Mouse (Mus musculus): ENCODE measurements around the gene Pard3. TPM values are rescaled to one million over a fixed set of nuclear protein-coding genes. Genes with fewer than 3 reads are reported as not detected.
A peak's percentile ranks its signal among the peaks of the same experiment; 100 is the strongest.

Gene Pard3
- polyA plus RNA-seq, 1 experiment from 2014 or later = 25.2 TPM

- no peaks in the 10 kb centered on the region for H3K27me3 ChIP-seq (ENCODE audit: insufficient read depth, poor library complexity, severe bottlenecking)
- H3K9me3 ChIP-seq = no peaks in the 10 kb centered on the region
- H3K27ac ChIP-seq = no peak overlapping the region
- WGBS = 92% methylated on average over 4 of the region's 4 CpGs
- peaks cover 8% of the 10 kb centered on the region; the same call in 1 of the 2 replicates for H3K4me1 ChIP-seq
- no peak overlapping the region for H3K4me3 ChIP-seq
- DNase-seq (ENCODE audit: low spot score) = no peak
- no peaks in the 10 kb centered on the region for H3K36me3 ChIP-seq
These were observed 508.8 kb downstream of the Pard3 start for GRCm38 (mm10) chr8:127572493-127572892.

- 82% methylated on average over 4 of the region's 4 CpGs for WGBS
- no peaks in the 10 kb centered on the region for H3K9me3 ChIP-seq
- no peak for DNase-seq (ENCODE audit: low spot score)
These were observed 513.0 kb downstream of the Pard3 start for GRCm38 (mm10) chr8:127576657-127577056.

GRCm38 (mm10) chr8:127577656-127578055 lies 514.0 kb downstream of the Pard3 start:
- no peaks in the 10 kb centered on the region for H3K9me3 ChIP-seq
- no peak for DNase-seq (ENCODE audit: low spot score)
- H3K36me3 ChIP-seq = no peaks in the 10 kb centered on the region
- H3K4me1 ChIP-seq = no peaks in the 10 kb centered on the region
- 88% methylated on average over 6 of the region's 6 CpGs for WGBS
- no peak overlapping the region for H3K27ac ChIP-seq
- no peak overlapping the region for H3K4me3 ChIP-seq
- no peaks in the 10 kb centered on the region for H3K27me3 ChIP-seq (ENCODE audit: insufficient read depth, poor library complexity, severe bottlenecking)

More at GRCm38 (mm10) chr8:127576657-127577056, 513.0 kb downstream of the Pard3 start:
- Histone ChIP-seq H3K36me3 (no peaks in the 10 kb centered on the region), H3K4me1 (no peaks in the 10 kb centered on the region), H3K27me3 (ENCODE audit: insufficient read depth, poor library complexity, severe bottlenecking) (no peaks in the 10 kb centered on the region), H3K27ac (no peak overlapping the region), H3K4me3 (no peak overlapping the region)

GRCm38 (mm10) chr8:127579436-127579835 lies 515.7 kb downstream of the Pard3 start:
- Histone ChIP-seq H3K9me3 (no peaks in the 10 kb centered on the region), H3K4me1 (no peaks in the 10 kb centered on the region), H3K36me3 (no peaks in the 10 kb centered on the region), H3K27ac (no peak overlapping the region), H3K27me3 (ENCODE audit: insufficient read depth, poor library complexity, severe bottlenecking) (no peaks in the 10 kb centered on the region), H3K4me3 (no peak overlapping the region)
- no peak for DNase-seq (ENCODE audit: low spot score)
- WGBS = 84% methylated on average over 9 of the region's 9 CpGs

GRCm38 (mm10) chr8:127583429-127583828 lies 519.7 kb downstream of the Pard3 start:
- no peak for DNase-seq (ENCODE audit: low spot score)
- Histone ChIP-seq H3K4me3 (no peak overlapping the region), H3K27me3 (ENCODE audit: insufficient read depth, poor library complexity, severe bottlenecking) (no peaks in the 10 kb centered on the region), H3K4me1 (peaks cover 21% of the 10 kb centered on the region), H3K9me3 (no peaks in the 10 kb centered on the region), H3K27ac (no peak overlapping the region), H3K36me3 (no peaks in the 10 kb centered on the region)
- 77% methylated on average over 2 of the region's 2 CpGs for WGBS

- Histone ChIP-seq H3K27me3 (ENCODE audit: insufficient read depth, poor library complexity, severe bottlenecking) (no peaks in the 10 kb centered on the region), H3K4me3 (no peak overlapping the region), H3K36me3 (no peaks in the 10 kb centered on the region), H3K4me1 (peaks cover 21% of the 10 kb centered on the region), H3K27ac (0 out of 2 replicates have a peak overlapping the region, but pooled peaks have one; percentile 12), H3K9me3 (no peaks in the 10 kb centered on the region)
- DNase-seq (ENCODE audit: low spot score) = no peak
- WGBS = 83% methylated on average over 8 of the region's 8 CpGs
These were observed 521.9 kb downstream of the Pard3 start for GRCm38 (mm10) chr8:127585618-127586017.

GRCm38 (mm10) chr8:127586681-127587080 lies 523.0 kb downstream of the Pard3 start:
- Histone ChIP-seq H3K4me1 (peaks cover 21% of the 10 kb centered on the region), H3K27me3 (ENCODE audit: insufficient read depth, poor library complexity, severe bottlenecking) (no peaks in the 10 kb centered on the region), H3K9me3 (no peaks in the 10 kb centered on the region), H3K36me3 (no peaks in the 10 kb centered on the region), H3K27ac (peak overlapping the region; percentile 11), H3K4me3 (no peak overlapping the region)
- 42% methylated on average over 5 of the region's 5 CpGs for WGBS
- DNase-seq (ENCODE audit: low spot score) = no peak

GRCm38 (mm10) chr8:127588313-127588712 lies 524.6 kb downstream of the Pard3 start:
- Histone ChIP-seq H3K4me1 (peaks cover 21% of the 10 kb centered on the region), H3K27ac (no peak overlapping the region), H3K27me3 (ENCODE audit: insufficient read depth, poor library complexity, severe bottlenecking) (no peaks in the 10 kb centered on the region), H3K9me3 (no peaks in the 10 kb centered on the region), H3K4me3 (no peak overlapping the region), H3K36me3 (0 out of 2 replicates have a peak, but pooled peaks cover 1% of the 10 kb centered on the region)
- 68% methylated on average over 4 of the region's 4 CpGs for whole genome bisulfite sequencing
- DNase-seq (ENCODE audit: low spot score) = no peak

GRCm38 (mm10) chr8:127589291-127589690 lies 525.6 kb downstream of the Pard3 start:
- no peak overlapping the region for H3K4me3 ChIP-seq
- no peak overlapping the region for H3K27ac ChIP-seq
- H3K9me3 ChIP-seq = no peaks in the 10 kb centered on the region
- peaks cover 6% of the 10 kb centered on the region; the same call in 1 of the 2 replicates for H3K36me3 ChIP-seq
- whole genome bisulfite sequencing = 42% methylated on average over 4 of the region's 4 CpGs
- no peak for DNase-seq (ENCODE audit: low spot score)
- H3K4me1 ChIP-seq = peaks cover 21% of the 10 kb centered on the region
- H3K27me3 ChIP-seq (ENCODE audit: insufficient read depth, poor library complexity, severe bottlenecking) = no peaks in the 10 kb centered on the region

GRCm38 (mm10) chr8:127590674-127591186 lies 527.0 kb downstream of the Pard3 start:
- no peaks in the 10 kb centered on the region for H3K9me3 ChIP-seq
- H3K4me3 ChIP-seq = no peak overlapping the region
- WGBS = 88% methylated on average over 5 of the region's 5 CpGs
- H3K27me3 ChIP-seq (ENCODE audit: insufficient read depth, poor library complexity, severe bottlenecking) = no peaks in the 10 kb centered on the region
- DNase-seq (ENCODE audit: low spot score) = no peak
- peaks cover 16% of the 10 kb centered on the region for H3K4me1 ChIP-seq
- H3K27ac ChIP-seq = no peak overlapping the region
- H3K36me3 ChIP-seq = peaks cover 6% of the 10 kb centered on the region; the same call in 1 of the 2 replicates

GRCm38 (mm10) chr8:127592648-127593574 lies 529.2 kb downstream of the Pard3 start:
- Histone ChIP-seq H3K9me3 (no peaks in the 10 kb centered on the region), H3K4me3 (no peak overlapping the region), H3K4me1 (no peaks in the 10 kb centered on the region), H3K27me3 (ENCODE audit: insufficient read depth, poor library complexity, severe bottlenecking) (no peaks in the 10 kb centered on the region), H3K27ac (no peak overlapping the region), H3K36me3 (peaks cover 6% of the 10 kb centered on the region; the same call in 1 of the 2 replicates)
- DNase-seq (ENCODE audit: low spot score) = no peak
- WGBS = 74% methylated on average over 12 of the region's 12 CpGs

GRCm38 (mm10) chr8:127600641-127601040 lies 536.9 kb downstream of the Pard3 start:
- H3K36me3 ChIP-seq = peaks cover 15% of the 10 kb centered on the region
- no peaks in the 10 kb centered on the region for H3K27me3 ChIP-seq (ENCODE audit: insufficient read depth, poor library complexity, severe bottlenecking)
- H3K9me3 ChIP-seq = no peaks in the 10 kb centered on the region
- WGBS = 91% methylated on average over 2 of the region's 2 CpGs
- peaks cover 9% of the 10 kb centered on the region; the same call in 1 of the 2 replicates for H3K4me1 ChIP-seq
- no peak for DNase-seq (ENCODE audit: low spot score)
- H3K27ac ChIP-seq = no peak overlapping the region
- no peak overlapping the region for H3K4me3 ChIP-seq

- Histone ChIP-seq H3K4me1 (peaks cover 10% of the 10 kb centered on the region; the same call in 1 of the 2 replicates), H3K4me3 (no peak overlapping the region), H3K27ac (no peak overlapping the region), H3K36me3 (peaks cover 15% of the 10 kb centered on the region), H3K27me3 (ENCODE audit: insufficient read depth, poor library complexity, severe bottlenecking) (no peaks in the 10 kb centered on the region), H3K9me3 (no peaks in the 10 kb centered on the region)
- DNase-seq (ENCODE audit: low spot score) = peak; percentile 57
- 94% methylated on average over 15 of the region's 15 CpGs for WGBS
These were observed 539.4 kb downstream of the Pard3 start for GRCm38 (mm10) chr8:127603062-127603461.
